In genomic region chr10:7681343-7682025, GRCm38 (mm10) we compare ENCODE assay signal across 8 mouse cellular contexts. TPM values are rescaled to one million over a fixed set of nuclear protein-coding genes. Genes with fewer than 3 reads are reported as not detected.
DNase-seq lines count a peak whose midpoint lies in the region; ATAC-seq and TF ChIP-seq lines count a peak whose summit lies in the region.

No protein-coding gene starts in this region.

- under 1% methylated on average over 51 of the region's 64 CpGs for WGBS in forebrain, embryonic 12.5 days
- WGBS in heart, postnatal 0 days: under 1% methylated on average over 61 of the region's 64 CpGs
- under 1% methylated on average over 56 of the region's 64 CpGs for WGBS in liver, postnatal 0 days (ENCODE audit: insufficient replicate concordance)
- under 1% methylated on average over 51 of the region's 64 CpGs for WGBS in neural tube, embryonic 13.5 days

- peaks cover 47% of the 10 kb centered on the region for H3K36me3 ChIP-seq in E14TG2a.4 (ENCODE audit: insufficient read depth, low read length)
- H3K36me3 ChIP-seq in forebrain, embryonic 12.5 days (replicated peaks): peaks cover 27% of the 10 kb centered on the region
- H3K36me3 ChIP-seq in heart, postnatal 0 days (replicated peaks; ENCODE audit: control insufficient read depth, insufficient read depth, low read length): peaks cover 31% of the 10 kb centered on the region
- peaks cover 14% of the 10 kb centered on the region for H3K36me3 ChIP-seq in liver, postnatal 0 days (replicated peaks; ENCODE audit: insufficient read depth, low read length)
- peaks cover 29% of the 10 kb centered on the region for H3K36me3 ChIP-seq in neural tube, embryonic 13.5 days

- peak; percentile 73 for ATAC-seq in cerebellum, adult (ENCODE audit: insufficient number of reproducible peaks, low FRiP score, low TSS enrichment)
- ATAC-seq in forebrain, embryonic 12.5 days (ENCODE audit: low FRiP score): peak; percentile 84
- ATAC-seq in heart, postnatal 0 days (ENCODE audit: insufficient read depth, low read depth): peak; percentile 94
- peak; percentile 87 for ATAC-seq in liver, postnatal 0 days
- peak; percentile 87 for ATAC-seq in neural tube, embryonic 13.5 days (ENCODE audit: low read depth)

- H3K4me1 ChIP-seq in E14TG2a.4 (replicated peaks; ENCODE audit: low read depth, low read length): peaks cover 31% of the 10 kb centered on the region
- peaks cover 34% of the 10 kb centered on the region for H3K4me1 ChIP-seq in forebrain, embryonic 12.5 days
- H3K4me1 ChIP-seq in heart, postnatal 0 days (ENCODE audit: control insufficient read depth, insufficient read depth): peaks cover 28% of the 10 kb centered on the region
- peaks cover 36% of the 10 kb centered on the region for H3K4me1 ChIP-seq in liver, postnatal 0 days (ENCODE audit: insufficient read depth)
- peaks cover 52% of the 10 kb centered on the region for H3K4me1 ChIP-seq in neural tube, embryonic 13.5 days (replicated peaks)

- no peak for TF ChIP-seq EP300 in heart, postnatal 0 days (IDR thresholded peaks at IDR 0.05; ENCODE audit: low read depth)
- TF ChIP-seq EP300 in liver, postnatal 0 days (IDR thresholded peaks at IDR 0.05; ENCODE audit: low read depth): no peak

- peak overlapping the region; percentile 77 for H3K4me2 ChIP-seq in forebrain, embryonic 12.5 days
- H3K4me2 ChIP-seq in heart, postnatal 0 days (ENCODE audit: low read depth, low read length): peak overlapping the region; percentile 87
- H3K4me2 ChIP-seq in liver, postnatal 0 days (ENCODE audit: low read depth, low read length): peak overlapping the region; percentile 94
- H3K4me2 ChIP-seq in neural tube, embryonic 13.5 days: peak overlapping the region; percentile 83

- no peaks in the 10 kb centered on the region for H3K27me3 ChIP-seq in E14TG2a.4 (ENCODE audit: insufficient read depth, low read length)
- H3K27me3 ChIP-seq in forebrain, embryonic 12.5 days: no peaks in the 10 kb centered on the region
- no peaks in the 10 kb centered on the region for H3K27me3 ChIP-seq in heart, postnatal 0 days (ENCODE audit: control insufficient read depth, insufficient read depth, low read length)
- no peaks in the 10 kb centered on the region for H3K27me3 ChIP-seq in liver, postnatal 0 days (ENCODE audit: insufficient read depth, low read length)
- H3K27me3 ChIP-seq in neural tube, embryonic 13.5 days: no peaks in the 10 kb centered on the region

- H3K9ac ChIP-seq in forebrain, embryonic 12.5 days: peak overlapping the region; percentile 100
- peak overlapping the region; percentile 100 for H3K9ac ChIP-seq in heart, postnatal 0 days (replicated peaks; ENCODE audit: low read depth, low read length)
- peak overlapping the region; percentile 92 for H3K9ac ChIP-seq in liver, postnatal 0 days (replicated peaks)
- peak overlapping the region; percentile 98 for H3K9ac ChIP-seq in neural tube, embryonic 13.5 days

- TF ChIP-seq CTCF in E14TG2a.4 (conservative IDR thresholded peaks at IDR 0.05; ENCODE audit: low read length): no peak; the same call in 1 of the 2 replicates
- TF ChIP-seq CTCF in heart, postnatal 0 days (IDR thresholded peaks at IDR 0.05; ENCODE audit: low read depth): peak; percentile 38
- TF ChIP-seq CTCF in liver, postnatal 0 days (IDR thresholded peaks at IDR 0.05; ENCODE audit: low read depth): peak; percentile 51

- H3K9me3 ChIP-seq in E14TG2a.4 (ENCODE audit: low read length): no peaks in the 10 kb centered on the region
- no peaks in the 10 kb centered on the region for H3K9me3 ChIP-seq in forebrain, embryonic 12.5 days
- H3K9me3 ChIP-seq in heart, postnatal 0 days (replicated peaks; ENCODE audit: control insufficient read depth, low read length): no peaks in the 10 kb centered on the region
- no peaks in the 10 kb centered on the region for H3K9me3 ChIP-seq in liver, postnatal 0 days (ENCODE audit: low read length)
- H3K9me3 ChIP-seq in neural tube, embryonic 13.5 days: no peaks in the 10 kb centered on the region

- peak; percentile 90 for DNase-seq in heart, postnatal 0 days (ENCODE audit: low spot score)
- peak; percentile 78 to 85 for DNase-seq in kidney, postnatal 36 days
- DNase-seq in liver, postnatal 0 days: peak; percentile 76
- peak; percentile 46 for DNase-seq in telencephalon, adult 2 months (ENCODE audit: low read depth, low spot score)

- H3K4me3 ChIP-seq in E14TG2a.4 (replicated peaks; ENCODE audit: low read length): peak overlapping the region; percentile 92
- peak overlapping the region; percentile 100 for H3K4me3 ChIP-seq in forebrain, embryonic 12.5 days (replicated peaks)
- peak overlapping the region; percentile 95 for H3K4me3 ChIP-seq in heart, postnatal 0 days (ENCODE audit: low read depth, low read length)
- peak overlapping the region; percentile 98 for H3K4me3 ChIP-seq in liver, postnatal 0 days (ENCODE audit: low read depth, low read length)
- peak overlapping the region; percentile 91 for H3K4me3 ChIP-seq in neural tube, embryonic 13.5 days

- peak overlapping the region; percentile 95 for H3K27ac ChIP-seq in forebrain, embryonic 12.5 days
- peak overlapping the region; percentile 99 for H3K27ac ChIP-seq in heart, postnatal 0 days (ENCODE audit: low read depth)
- H3K27ac ChIP-seq in liver, postnatal 0 days (ENCODE audit: low read depth): peak overlapping the region; percentile 98
- peak overlapping the region; percentile 95 for H3K27ac ChIP-seq in neural tube, embryonic 13.5 days (replicated peaks)

RNA-seq across cellular contexts. Expression of gene Lats1, which starts 0.5 kb away (rescaled TPM):
- 15.0 and 17.5 TPM in 2 replicates for polyA plus RNA-seq in forebrain, embryonic 12.5 days (2016; fragmentation: Nextera tagmentation; extraction: Ambion mirVana)
- total RNA-seq in heart, postnatal 0 days (2014; rRNA removed; ENCODE audit: low replicate concordance): 11.3 and 12.2 TPM in 2 replicates
- 2.1 TPM in 2 replicates for polyA plus RNA-seq in heart, postnatal 0 days (2015; fragmentation: Nextera tagmentation; extraction: Ambion mirVana)
- polyA plus RNA-seq in liver, postnatal 0 days (2015; fragmentation: Nextera tagmentation; extraction: Ambion mirVana): 2.1 and 2.5 TPM in 2 replicates
- 9.8 and 9.9 TPM in 2 replicates for polyA plus RNA-seq in neural tube, embryonic 13.5 days (2015; fragmentation: Nextera tagmentation; extraction: Ambion mirVana)

RNA-seq across cellular contexts. Expression of gene Pcmt1, which starts 0.5 kb away (rescaled TPM):
- polyA plus RNA-seq in forebrain, embryonic 12.5 days (2016; fragmentation: Nextera tagmentation; extraction: Ambion mirVana): 135 and 139 TPM in 2 replicates
- total RNA-seq in heart, postnatal 0 days (2014; rRNA removed; ENCODE audit: low replicate concordance): 59.7 and 63.4 TPM in 2 replicates
- polyA plus RNA-seq in heart, postnatal 0 days (2015; fragmentation: Nextera tagmentation; extraction: Ambion mirVana): 130 and 135 TPM in 2 replicates
- polyA plus RNA-seq in liver, postnatal 0 days (2015; fragmentation: Nextera tagmentation; extraction: Ambion mirVana): 64.8 and 67.2 TPM in 2 replicates
- 184 and 187 TPM in 2 replicates for polyA plus RNA-seq in neural tube, embryonic 13.5 days (2015; fragmentation: Nextera tagmentation; extraction: Ambion mirVana)

RNA-seq across cellular contexts. Expression of gene Nup43, which starts 14.2 kb away (rescaled TPM):
- polyA plus RNA-seq in forebrain, embryonic 12.5 days (2016; fragmentation: Nextera tagmentation; extraction: Ambion mirVana): 54.0 and 59.7 TPM in 2 replicates
- total RNA-seq in heart, postnatal 0 days (2014; rRNA removed; ENCODE audit: low replicate concordance): 2.6 and 22.2 TPM in 2 replicates
- polyA plus RNA-seq in heart, postnatal 0 days (2015; fragmentation: Nextera tagmentation; extraction: Ambion mirVana): 16.7 and 20.8 TPM in 2 replicates
- polyA plus RNA-seq in liver, postnatal 0 days (2015; fragmentation: Nextera tagmentation; extraction: Ambion mirVana): 12.4 and 13.7 TPM in 2 replicates
- polyA plus RNA-seq in neural tube, embryonic 13.5 days (2015; fragmentation: Nextera tagmentation; extraction: Ambion mirVana): 35.1 and 35.7 TPM in 2 replicates

RNA-seq across cellular contexts. Expression of gene Katna1, which starts 44.3 kb away (rescaled TPM):
- polyA plus RNA-seq in forebrain, embryonic 12.5 days (2016; fragmentation: Nextera tagmentation; extraction: Ambion mirVana): 59.1 and 59.8 TPM in 2 replicates
- total RNA-seq in heart, postnatal 0 days (2014; rRNA removed; ENCODE audit: low replicate concordance): 14.2 and 36.0 TPM in 2 replicates
- 22.8 and 25.8 TPM in 2 replicates for polyA plus RNA-seq in heart, postnatal 0 days (2015; fragmentation: Nextera tagmentation; extraction: Ambion mirVana)
- polyA plus RNA-seq in liver, postnatal 0 days (2015; fragmentation: Nextera tagmentation; extraction: Ambion mirVana): 20.1 and 21.2 TPM in 2 replicates
- polyA plus RNA-seq in neural tube, embryonic 13.5 days (2015; fragmentation: Nextera tagmentation; extraction: Ambion mirVana): 36.8 and 43.7 TPM in 2 replicates

Comparison
In these comparisons a context has a peak if more than half of its experiments do, and no peak if none do; other contexts are left out.
1. Peak in every context shown above with its lines: DNase-seq, ATAC-seq, H3K4me3 ChIP-seq and H3K27ac ChIP-seq.